Mouse (Mus musculus) CD8-positive naive resting alpha-beta T cell, adult 2 months (primary cell): Measurements from ENCODE around the gene Snapc5.
"Not testable (repeated sequence)": the region's sequence is repeated elsewhere in the genome, so short reads cannot be mapped to it uniquely, and the experiment has no call there.

ENCODE experiments used
- DNase-seq, 2 experiments: peaks; one replicate each; pipeline ENCODE4 v3.0.0; 2022; ENCODE audit warnings: low read depth in 2 of 2, low spot score in 2 of 2

The Snapc5 gene

DNA sequence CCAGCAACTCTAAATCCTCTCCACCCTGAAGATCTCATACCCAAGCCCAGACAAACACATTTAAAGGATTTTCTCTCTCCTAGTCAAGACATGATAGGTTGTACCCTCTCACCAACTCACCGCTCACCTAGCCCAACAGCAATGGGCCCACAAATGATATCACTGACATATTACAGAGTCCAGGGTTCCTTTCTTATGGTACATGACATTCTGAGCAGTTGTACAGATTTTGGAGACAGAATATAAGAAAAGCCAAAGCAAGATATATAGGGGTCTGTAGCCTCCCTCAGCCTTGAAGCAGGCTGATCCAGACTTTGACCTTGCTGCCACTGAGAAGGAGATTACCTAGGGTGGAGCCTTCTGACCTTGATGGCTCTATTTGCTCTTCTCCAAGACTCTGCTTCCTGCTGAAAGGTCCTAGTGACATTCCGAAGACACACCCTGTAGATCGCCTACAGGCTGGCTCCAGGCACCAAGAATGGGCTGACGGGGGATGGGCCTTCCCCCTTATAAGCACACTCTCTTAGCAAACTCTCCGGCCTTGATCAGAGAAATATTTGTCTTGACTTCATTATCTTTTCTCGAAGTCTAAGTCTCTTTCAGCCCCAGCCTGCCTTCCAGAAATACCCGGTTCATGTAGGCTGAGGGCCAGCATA is 19.8 kb downstream of the Snapc5 start:
- not testable (repeated sequence) for DNase-seq

DNA sequence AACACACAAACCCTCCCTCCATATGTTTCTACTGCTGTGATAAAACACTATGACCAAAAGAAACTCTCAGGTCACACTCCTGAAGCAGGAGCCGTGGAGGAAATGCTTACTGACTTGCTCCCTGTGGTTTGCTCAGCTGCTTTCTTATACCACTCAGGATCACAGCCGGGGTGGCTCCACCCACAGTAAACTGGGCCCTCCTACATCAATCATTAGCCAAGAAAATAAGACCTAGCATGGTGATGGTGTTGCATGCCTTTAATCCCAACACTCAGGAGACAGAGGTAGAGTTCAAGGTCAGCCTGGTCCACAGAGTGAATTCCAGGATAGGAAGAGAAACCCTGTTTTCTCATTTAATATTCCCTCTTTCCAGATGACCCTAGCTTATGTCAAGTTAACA is 20.8 kb downstream of the Snapc5 start:
- DNase-seq, result no peak

DNA sequence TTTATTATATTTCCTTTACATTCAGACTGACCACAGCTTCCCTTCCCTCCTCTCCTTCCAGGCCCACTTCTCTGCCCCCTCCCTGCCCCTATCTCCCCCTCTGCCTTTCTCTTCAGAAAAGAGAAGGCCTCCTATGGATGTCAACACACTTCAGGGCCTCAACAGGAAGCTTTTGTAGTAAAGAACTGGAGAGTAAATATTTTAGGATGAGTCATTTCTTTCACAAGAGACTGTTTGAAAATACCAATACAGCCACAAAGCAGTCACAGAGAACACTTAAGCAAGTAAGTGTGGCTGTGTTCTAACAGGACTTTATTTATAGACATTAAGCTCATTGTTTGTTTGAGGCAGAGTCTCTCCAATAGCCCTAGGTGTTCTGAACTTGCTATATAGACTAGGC is 23.3 kb downstream of the Snapc5 start:
- DNase-seq, result no peak

DNA sequence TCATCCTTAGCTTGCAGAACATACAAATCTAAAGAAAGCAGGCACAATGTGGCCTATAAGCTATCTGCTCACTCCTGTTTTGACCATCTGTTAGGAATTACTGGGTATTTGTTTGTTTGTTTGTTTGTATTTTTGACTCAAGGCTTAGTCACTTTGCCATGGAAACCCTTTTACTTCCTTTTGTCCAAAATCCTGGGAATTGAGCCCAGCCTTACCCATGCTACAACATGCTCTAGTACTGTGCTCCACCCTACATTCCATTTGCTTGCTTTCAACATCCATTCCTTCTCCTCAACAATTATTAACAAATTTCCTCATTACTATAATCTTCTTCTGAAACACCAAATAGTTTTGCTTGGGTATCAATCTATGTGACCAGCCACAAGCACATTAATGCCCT is 23.8 kb downstream of the Snapc5 start:
- no peak for DNase-seq

DNA sequence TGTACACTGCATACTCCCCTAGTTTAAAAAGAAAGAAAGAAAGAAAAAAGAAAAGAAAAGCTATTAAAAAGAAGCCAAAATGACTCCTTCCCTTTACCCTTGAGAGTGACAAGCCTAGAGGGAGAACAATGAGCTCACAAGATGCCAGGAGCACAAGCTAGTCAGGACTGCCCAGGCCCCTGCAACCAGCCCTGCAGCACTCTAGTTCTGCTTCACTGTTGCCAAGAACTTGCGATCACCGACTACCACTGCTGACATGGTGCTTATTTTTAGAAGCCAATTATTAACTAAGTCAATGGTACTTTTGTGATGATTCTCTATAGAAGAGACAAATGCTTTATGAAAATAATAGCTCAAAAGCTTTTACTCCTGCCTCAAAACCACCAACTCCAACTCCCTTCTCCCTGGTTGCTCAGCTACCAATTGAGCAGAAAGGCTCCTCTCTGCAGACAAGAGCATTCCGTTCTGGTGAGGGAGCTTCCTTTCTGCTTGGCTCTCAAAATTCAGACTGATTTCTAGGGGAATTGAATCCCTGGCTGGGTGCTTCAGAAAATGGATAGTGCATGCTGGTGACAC is 28.5 kb downstream of the Snapc5 start:
- no peak for DNase-seq

DNA sequence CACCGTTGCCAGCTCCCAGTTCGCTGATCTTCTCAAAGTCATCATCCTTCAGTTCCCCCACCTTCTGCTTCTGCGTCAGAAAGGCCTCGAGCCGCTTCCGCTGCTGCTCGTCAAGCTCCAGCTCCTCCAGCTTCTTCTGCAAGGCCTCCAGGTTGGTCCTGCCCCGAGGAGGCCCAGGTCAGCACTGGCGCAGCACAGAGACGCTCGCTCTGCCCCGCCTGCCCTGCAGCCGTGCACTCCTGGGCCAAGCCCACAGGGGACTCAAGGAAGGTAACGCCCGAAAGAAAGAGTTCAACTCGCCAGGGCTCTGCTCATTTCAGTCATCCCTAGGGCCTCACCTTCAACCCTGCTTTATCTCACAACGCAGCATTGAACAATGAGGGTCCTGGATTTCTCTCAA is 35.4 kb downstream of the Snapc5 start:
- DNase-seq, result no peak

DNA sequence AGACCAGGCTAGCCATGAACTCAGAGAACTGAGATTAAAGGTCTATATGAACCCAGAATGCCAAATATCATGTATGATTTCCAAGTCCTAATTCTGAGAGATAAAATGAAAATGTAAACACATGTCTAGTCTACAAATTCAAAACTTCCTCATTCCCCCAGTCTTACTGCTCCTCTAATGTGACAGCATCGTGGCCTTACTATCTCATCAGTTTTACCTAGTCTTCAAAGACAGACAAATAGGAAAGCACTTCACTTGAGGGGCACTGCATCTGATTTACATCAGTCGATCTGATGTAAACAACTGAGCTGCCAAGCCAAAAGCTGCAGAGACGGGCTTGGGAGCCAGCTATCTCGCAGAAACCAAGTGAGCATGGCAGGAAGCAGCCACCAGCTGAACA is 37.0 kb downstream of the Snapc5 start:
- DNase-seq, result no peak

DNA sequence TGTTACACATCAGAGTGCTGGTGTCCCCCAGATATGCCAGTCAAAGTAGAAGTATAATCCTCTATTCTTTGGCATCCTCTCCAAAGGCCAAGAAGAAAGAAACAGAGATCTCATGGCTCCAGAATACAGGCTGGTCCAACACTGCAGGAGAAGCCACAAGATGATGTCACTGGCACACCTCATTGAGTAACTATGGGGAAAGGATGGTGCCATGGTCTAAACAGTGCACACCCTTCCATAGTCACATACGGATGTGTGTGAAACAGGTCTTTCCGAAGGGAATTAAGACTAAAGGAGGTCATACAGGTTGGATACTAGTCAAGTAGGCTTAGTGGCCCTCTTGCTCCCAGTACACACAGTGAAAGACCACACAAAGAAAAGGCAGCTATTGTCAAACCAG is 37.6 kb downstream of the Snapc5 start:
- no peak for DNase-seq

DNA sequence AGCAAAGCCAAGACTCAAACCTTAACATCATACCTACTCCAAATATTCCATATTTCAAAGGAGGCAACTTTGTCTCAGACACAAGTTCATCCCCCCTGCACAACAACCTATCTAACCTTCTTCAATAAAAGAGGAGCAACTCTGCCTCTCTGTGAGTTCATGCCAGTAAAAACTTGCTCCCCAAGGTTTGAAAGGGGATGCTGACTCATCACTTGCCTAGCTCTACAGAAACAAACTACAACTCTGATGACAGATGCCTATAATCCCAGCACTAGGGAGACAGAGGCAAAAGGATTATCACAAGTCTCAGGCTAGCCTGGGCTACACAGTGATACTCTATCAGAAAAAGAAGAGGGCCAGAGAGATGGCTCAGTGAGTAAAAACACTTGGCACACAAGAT is 38.8 kb downstream of the Snapc5 start:
- no peak for DNase-seq

DNA sequence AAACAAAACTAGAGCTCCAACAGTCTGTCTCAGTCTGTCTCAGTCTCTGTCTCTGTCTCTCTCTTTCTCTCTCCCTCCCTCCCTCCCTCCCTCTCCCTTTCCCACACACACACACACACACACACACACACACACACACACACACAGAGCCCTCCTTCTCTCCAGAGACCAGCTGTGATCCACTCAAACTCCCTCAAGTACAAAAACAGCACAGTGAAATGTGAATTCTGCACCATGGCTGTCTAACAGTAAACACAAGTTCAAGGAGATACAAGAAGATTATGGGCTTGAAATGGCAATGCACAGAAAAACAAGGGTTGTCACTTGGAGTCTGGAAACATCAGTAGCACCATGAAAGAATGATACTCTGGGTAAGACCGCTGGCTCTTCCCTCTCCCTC is 40.2 kb downstream of the Snapc5 start:
- DNase-seq, result no peak

DNA sequence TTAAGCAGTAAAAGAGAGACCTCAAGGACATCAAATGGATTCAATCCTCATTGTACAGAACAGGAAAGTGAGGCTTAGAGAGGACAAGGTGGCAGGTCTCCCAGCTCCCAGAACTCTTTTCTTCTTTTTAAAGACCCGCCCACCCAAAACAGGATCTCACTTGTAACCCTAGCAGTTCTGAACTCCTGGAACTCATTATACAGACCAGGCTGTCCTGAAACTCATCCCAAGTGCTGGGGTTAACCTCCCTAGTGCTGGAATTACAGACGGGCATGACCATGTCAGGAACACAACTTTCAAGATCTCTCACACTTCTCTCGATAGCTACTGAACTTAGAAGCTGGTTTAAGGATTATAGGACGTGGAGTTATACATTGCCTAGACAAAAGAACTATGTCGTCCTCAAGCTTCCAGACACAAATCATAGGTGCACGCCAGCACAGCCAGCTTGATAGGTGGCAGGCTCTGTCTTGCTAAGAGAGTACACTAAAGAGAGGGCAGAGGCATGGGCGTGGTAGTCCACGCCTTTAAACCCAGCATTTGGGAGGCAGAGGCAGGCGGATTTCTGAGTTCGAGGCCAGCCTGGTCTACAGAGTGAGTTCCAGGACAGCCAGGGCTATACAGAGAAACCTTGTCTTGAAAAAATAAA is 40.8 kb downstream of the Snapc5 start:
- DNase-seq, result no peak

DNA sequence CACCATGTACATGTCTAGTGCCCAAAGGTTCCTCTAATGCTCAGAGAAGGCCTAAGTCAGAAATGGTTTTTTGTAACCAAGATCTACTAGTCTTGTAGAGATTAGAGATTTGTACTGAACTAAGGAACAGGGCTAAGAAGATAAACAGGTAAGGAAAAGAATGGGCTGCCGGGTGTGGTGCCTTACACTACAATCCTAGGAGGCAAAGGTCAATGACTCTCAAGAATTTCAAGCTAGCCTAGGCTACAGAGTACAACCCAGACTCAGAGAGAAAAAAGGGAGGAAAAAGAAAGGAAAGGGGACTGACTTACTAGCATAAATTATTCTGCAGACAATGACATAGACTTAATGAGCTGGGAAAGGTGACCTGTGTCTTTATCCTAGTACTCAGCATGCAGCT is 41.5 kb downstream of the Snapc5 start:
- no peak for DNase-seq

DNA sequence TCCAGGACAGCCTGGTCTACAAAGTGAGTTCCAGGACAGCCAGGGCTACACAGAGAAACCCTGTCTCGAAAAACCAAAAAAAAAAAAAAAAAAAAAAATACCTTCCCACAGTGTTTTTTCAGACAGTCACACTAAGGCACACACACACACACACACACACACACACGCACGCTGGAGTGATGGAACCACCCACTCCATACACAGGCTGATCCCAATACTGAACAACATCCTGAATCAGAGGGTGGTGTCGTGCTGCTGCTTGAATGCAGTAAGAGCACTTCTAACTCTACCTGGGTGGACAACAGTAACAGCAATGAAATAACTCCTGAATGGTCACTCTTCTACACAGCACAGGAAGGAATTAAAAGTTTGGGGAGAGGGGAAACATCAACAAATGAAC is 42.4 kb downstream of the Snapc5 start:
- DNase-seq, result no peak

DNA sequence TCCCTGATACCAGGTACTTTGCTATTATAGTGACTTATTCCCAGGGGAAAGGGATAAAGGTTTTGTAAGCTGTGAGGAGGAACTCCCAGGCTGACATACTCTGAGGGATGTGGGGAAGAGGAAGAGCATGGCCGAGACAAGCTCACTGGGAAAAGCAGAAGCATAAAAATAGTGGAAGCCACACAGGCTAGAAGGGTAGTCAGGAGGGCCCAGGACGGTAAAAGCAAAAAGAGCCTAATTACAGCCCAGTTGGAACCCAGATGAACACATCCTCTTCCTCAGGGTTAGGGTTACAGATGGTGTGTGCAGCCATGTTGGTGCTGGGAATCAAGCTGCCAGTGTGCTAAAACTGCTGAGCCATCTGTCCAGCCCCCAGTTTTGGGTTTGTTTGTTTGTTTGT is 43.0 kb downstream of the Snapc5 start:
- DNase-seq, result no peak

DNA sequence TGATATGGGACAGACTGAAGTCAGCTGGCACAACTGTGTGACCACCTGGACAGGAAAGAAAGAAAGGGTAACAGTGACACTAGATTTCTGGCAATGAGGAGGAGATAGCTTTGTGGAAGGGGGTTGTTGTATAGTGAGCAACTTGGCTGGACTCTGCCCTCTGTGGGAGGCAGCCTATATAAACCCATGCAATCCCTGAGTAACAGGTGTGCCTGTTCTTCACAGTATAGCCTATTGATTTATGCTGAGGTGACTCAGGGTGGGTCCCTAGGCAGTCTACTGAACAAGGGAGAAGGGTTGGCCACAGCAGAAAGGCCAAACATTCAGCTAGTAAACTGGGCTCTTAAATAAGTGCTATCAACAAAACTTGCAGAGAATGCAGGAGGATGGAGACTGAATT is 46.7 kb downstream of the Snapc5 start:
- no peak for DNase-seq

DNA sequence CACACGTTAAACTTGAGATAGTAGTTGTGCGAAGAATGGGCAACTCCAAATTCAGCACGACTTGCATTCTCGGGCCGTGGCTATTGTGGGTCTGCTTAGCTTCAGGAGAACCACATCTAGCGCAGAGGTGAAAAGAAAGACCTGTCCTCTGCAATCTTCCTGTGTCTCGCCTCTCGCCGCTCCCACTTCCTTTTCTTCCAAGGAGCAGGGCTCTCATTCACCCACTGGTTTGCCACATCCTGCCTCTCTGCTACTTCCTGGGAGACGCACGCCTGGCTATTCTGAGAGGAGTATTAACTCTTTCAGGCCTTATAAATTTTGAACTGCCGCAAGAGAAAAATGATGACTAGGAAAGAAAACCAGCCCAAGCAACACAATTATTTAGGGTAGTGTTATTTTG is 48.7 kb downstream of the Snapc5 start:
- peak; percentile 13 to 20 for DNase-seq

DNA sequence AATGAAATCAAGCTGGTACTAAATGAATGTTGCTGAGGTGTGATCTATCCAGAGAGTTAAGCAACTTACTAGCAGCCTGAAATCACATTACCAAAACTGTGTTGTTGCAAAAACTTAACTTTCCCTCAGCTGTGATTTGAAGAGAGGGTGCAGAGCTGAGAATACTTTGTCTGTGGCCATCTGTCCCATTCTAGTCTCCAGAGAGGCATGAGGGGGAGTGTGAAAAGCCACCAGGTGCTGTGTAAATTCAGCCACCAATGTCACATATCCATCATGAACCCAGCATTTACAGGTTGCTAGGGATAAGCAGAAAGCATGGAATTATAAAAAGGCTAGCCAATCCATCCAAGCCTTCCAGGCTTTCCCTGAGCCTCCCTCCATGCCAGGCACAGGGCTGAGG is 49.9 kb downstream of the Snapc5 start:
- DNase-seq, result no peak

DNA sequence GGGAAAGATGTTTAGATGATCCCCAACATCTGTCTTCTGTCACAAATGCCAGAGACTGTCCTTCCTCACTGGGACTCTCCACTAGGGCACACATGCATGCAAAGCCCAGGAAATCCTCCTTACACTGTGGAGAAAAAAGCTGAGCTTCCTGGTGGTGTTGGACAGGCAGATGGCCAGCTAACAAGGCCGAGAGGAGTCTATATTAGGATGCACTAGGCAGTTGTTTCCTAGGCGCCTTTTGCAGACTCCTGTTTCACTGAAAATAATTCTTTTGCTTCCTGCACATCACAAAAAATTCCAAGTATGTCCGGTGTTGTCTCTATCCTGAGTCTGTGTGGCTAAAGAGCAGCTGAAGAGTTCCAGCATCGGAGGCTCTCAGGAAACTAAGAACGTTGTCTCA is 52.1 kb downstream of the Snapc5 start:
- DNase-seq, result no peak

DNA sequence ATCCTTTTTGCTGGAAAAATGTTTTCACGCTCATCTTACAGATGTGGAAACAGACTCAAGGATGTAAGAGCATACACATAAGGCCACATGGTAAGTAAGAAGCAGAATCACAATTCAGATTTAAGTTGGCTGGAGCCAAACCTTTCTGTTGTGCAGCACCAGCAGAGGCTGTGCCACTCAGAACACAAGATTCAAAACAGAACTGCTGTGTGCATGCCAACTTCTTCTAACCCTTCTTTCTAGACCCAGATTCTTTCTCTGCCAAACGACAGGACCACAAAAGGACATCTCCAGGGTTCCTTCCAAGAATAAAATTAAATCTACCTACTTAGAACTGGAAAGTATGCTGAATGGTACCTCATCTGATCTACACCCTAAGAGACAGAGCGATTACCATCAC is 52.6 kb downstream of the Snapc5 start:
- DNase-seq, result no peak

DNA sequence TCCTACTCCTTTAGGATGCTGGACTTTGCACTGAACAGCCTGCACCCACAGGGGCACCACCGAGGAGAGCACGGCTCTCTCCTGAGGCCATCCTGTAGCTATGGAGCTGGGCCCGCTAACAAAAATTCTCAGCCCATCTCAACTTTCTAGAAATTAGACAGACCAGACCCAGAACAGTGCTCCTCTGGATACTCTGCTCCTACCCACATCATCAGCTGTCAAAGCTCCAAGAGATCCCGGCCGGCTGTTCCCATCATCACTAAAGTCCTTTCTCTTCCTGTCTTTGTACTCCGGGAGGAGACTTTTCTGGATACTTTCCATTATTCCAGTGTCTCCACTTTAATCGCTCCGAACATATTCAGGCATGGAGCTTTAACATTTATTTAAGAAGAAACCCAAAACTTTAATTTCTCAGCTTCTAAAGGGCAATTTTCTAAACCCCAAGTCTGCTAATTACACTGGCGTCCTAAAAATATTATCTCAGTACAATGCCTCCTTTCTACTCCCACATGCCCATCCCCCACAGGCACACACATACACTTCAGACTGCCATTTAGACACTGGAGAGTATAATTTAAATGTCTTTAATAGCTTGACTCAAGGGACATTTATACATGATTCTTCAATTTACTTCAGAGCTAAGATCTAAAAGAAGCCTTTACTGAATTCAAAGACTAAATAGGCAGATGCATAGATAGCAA is 53.3 kb downstream of the Snapc5 start:
- DNase-seq, result no peak
